Mouse (Mus musculus): ENCODE measurements at regions not wholly inside any gene's neighbourhood (a gene's known extent, or its start where the extent isn't known, plus 50 kb on each side); places are given as distances from the start of the nearest gene placed in this dataset.

- no peak for DNase-seq (ENCODE audit: low spot score)
These were observed 264.6 kb upstream of the Map3k7 start for GRCm38 (mm10) chr4:31699296-31699695.

- DNase-seq (ENCODE audit: low spot score): no peak
These were observed 249.7 kb upstream of the Map3k7 start for GRCm38 (mm10) chr4:31714054-31714651.

GRCm38 (mm10) chr4:31723501-31723900 is 240.4 kb upstream of the Map3k7 start:
- no peak for DNase-seq (ENCODE audit: low spot score)

- DNase-seq (ENCODE audit: low spot score): no peak
These were observed 239.5 kb upstream of the Map3k7 start for GRCm38 (mm10) chr4:31724400-31724799.

- DNase-seq (ENCODE audit: low spot score): no peak
These were observed 236.3 kb upstream of the Map3k7 start for GRCm38 (mm10) chr4:31727498-31728148.

GRCm38 (mm10) chr4:31728149-31728516 is 235.8 kb upstream of the Map3k7 start:
- DNase-seq (ENCODE audit: low spot score): no peak

GRCm38 (mm10) chr4:31743776-31744175 is 220.1 kb upstream of the Map3k7 start:
- no peak for DNase-seq (ENCODE audit: low spot score)

- DNase-seq (ENCODE audit: low spot score): no peak
These were observed 219.5 kb upstream of the Map3k7 start for GRCm38 (mm10) chr4:31744431-31744830.

- no peak for DNase-seq (ENCODE audit: low spot score)
These were observed 210.1 kb upstream of the Map3k7 start for GRCm38 (mm10) chr4:31753677-31754312.

GRCm38 (mm10) chr4:31757126-31757525 is 206.8 kb upstream of the Map3k7 start:
- DNase-seq (ENCODE audit: low spot score): no peak

- no peak for DNase-seq (ENCODE audit: low spot score)
These were observed 203.8 kb upstream of the Map3k7 start for GRCm38 (mm10) chr4:31760116-31760515.

- no peak for DNase-seq (ENCODE audit: low spot score)
These were observed 201.7 kb upstream of the Map3k7 start for GRCm38 (mm10) chr4:31762199-31762598.

GRCm38 (mm10) chr4:31768026-31768626 is 195.8 kb upstream of the Map3k7 start:
- DNase-seq (ENCODE audit: low spot score): no peak

GRCm38 (mm10) chr4:31769325-31769724 is 194.6 kb upstream of the Map3k7 start:
- no peak for DNase-seq (ENCODE audit: low spot score)

GRCm38 (mm10) chr4:31786284-31786683 is 177.6 kb upstream of the Map3k7 start:
- no peak for DNase-seq (ENCODE audit: low spot score)

GRCm38 (mm10) chr4:31817574-31818240 is 146.2 kb upstream of the Map3k7 start:
- no peak for DNase-seq (ENCODE audit: low spot score)

- DNase-seq (ENCODE audit: low spot score): no peak
These were observed 144.2 kb upstream of the Map3k7 start for GRCm38 (mm10) chr4:31819521-31820259.

- no peak for DNase-seq (ENCODE audit: low spot score)
These were observed 140.1 kb upstream of the Map3k7 start for GRCm38 (mm10) chr4:31823574-31824348.

GRCm38 (mm10) chr4:31824518-31825437 is 139.1 kb upstream of the Map3k7 start:
- DNase-seq (ENCODE audit: low spot score): no peak

GRCm38 (mm10) chr4:31825438-31825830 is 138.5 kb upstream of the Map3k7 start:
- DNase-seq (ENCODE audit: low spot score): no peak
